Mouse (Mus musculus): ENCODE results near the gene Etnk2.
A peak's percentile ranks its signal among the peaks of the same experiment; 100 is the strongest.

Gene Etnk2

GRCm38 (mm10) chr1:133382552-133383155 lies 19.3 kb downstream of the Etnk2 start:
- DNase-seq (ENCODE audit: low spot score), result no peak

DNA sequence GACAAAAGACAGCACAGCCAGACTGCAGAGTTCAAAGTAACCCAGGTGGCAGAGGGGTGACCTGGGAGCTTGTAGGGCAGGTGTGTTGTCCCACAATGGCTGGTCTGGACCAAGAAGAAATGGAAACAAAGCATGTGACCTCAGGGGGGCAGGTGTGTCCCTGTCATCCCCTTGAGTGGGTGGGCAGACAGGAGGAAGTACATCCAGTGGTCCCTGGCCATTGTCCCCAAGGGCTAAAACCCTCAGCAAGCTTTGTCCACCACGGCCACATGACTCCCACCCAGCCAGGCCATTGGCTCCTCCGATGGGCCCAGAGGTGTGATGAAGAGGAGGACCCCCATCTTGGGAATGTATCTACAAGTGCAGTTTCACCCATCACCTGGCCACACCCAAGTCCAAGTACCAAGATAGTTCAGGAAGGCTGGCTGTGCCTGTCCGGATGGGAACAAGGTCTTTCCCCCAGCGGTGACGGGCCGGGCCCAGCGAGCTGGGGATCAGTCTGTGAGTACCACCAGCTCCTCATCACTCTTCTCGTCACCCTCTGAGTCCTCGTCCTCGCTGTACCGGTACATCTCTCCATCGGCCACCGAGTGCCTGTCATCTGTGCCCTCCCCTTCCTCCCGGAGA lies 19.9 kb downstream of the Etnk2 start:
- DNase-seq (ENCODE audit: low spot score), result no peak

- DNase-seq (ENCODE audit: low spot score), result peak; percentile 65
Measured at GRCm38 (mm10) chr1:133385506-133385905, 22.1 kb downstream of the Etnk2 start.

- no peak for DNase-seq (ENCODE audit: low spot score)
Measured at GRCm38 (mm10) chr1:133386209-133386608, 22.8 kb downstream of the Etnk2 start.

DNA sequence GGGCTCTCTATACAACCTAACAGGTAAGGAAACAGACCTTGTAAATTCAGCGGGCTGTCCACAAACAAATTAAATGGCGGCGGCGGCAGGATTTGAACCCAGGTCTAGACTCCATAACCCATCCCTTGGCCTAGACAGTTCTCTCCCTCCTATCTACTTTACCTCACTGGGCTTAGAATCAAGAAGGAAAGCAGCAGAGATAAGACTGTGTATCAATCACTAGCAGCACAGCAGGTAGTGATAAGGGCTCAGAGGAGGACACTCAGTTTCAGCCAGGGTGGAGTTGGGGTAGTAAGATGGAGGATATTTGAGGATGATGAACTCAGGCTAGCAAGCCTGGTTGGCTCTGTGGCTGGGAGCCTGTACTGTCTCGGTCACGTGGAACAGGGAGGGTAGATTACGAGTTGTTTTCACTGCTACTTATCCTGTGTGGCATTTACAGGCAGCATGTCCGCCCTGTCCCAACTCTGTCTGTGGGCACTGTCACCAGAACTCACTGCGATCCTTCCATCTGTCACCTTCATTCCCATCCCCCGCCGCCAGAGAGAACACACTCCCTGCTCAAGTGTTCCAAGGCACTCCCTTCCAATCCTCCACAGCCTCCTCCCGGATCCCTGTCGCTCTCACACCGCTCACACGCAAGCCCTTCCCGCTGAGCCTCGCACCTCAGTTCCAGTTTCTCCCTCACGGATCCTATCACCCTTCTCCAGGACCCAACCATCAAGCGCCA lies 24.3 kb downstream of the Etnk2 start:
- DNase-seq (ENCODE audit: low spot score), result no peak

DNA sequence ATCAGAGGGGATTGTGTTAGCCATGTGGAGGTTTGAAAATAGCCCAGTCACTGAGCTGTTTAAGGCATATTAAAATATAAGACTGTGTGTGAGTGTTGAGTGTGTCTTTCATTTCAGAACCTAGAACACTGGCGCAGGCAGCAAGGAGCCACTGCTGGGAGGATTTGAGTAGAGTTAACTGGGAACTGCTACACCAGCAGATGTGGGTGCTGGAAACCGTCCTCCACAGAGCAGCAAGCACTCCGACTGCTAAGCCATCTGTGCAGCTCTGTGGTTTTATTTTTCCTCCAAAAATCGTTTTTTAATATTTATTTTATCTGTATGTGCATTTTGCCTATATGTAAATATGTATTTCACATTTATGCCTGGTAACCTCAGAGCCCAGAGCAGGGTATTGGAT lies 31.3 kb downstream of the Etnk2 start:
- no peak for DNase-seq (ENCODE audit: low spot score)

GRCm38 (mm10) chr1:133396693-133397092 lies 33.3 kb downstream of the Etnk2 start:
- no peak for DNase-seq (ENCODE audit: low spot score)

- DNase-seq (ENCODE audit: low spot score), result no peak
Measured at GRCm38 (mm10) chr1:133397094-133397482, 33.7 kb downstream of the Etnk2 start.

DNA sequence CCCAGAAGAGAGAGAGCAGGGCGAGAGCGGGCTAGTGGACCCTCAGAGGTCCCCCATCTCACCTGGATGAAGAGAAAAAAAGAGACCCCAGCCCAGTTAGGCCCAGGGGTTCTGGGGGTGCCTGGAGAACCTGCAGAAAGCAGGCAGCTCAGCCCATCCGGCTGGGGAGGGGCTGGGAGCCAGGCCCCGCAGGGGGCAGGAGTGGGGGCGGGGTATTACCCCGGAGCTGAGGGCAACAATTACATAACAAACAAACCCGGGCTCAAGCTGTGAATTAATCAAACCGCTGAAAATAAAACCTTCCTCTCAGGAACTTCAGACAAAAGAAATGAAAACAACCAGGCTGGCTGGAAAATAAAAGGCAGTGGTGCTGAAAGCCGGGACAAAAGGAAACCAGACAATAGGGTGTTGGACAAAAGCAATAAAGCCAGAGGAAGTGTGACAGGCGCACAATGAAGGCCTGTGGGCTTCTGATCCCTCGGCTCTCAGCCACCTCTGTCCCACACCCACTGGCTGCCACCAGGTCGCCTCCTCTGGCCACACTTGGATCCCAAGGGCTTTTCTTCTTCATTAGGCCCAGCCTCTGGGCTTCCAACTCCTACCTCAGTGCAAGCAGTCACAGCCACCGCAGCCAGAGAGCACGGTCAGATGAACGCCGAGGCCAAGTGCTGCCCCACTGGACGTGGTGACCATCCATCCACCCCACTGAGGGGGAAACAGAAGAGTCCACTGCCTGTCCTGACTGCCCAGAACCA lies 34.3 kb downstream of the Etnk2 start:
- no peak for DNase-seq (ENCODE audit: low spot score)

DNA sequence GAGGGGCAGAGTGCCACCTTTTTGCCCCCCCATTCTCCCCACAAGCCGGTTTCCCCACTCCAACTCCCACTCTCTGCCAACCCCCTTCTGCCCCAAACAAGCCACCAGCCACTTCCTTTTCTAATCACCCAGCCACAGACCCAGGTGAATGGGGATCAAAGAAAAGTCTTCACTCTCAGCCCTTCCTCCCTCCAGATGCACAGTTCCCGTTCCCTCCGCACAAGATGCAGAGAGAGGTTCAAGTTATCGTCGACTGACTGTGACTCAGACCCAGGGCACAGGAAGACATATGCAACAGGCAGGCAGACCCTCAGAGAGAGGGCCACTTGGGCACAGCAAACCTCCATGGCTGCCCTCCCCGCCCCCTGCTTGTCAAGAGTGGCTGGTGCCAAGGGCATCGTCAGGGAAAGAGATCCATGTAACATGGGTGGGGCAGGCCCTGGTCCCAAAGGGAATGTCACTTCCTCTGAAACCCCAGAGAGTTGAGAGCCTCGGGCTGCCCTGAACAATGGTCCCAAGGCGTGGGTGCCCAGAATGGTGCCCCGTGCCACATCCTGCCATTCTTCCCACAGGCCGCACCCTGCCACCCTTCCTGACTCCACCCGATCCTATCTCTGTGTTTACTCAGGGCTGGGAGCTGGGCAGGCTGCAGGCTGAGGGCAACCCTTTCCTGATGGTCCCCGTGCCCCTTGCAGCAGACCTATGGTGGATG lies 36.8 kb downstream of the Etnk2 start:
- no peak for DNase-seq (ENCODE audit: low spot score)

GRCm38 (mm10) chr1:133404005-133404404 lies 40.6 kb downstream of the Etnk2 start:
- no peak for DNase-seq (ENCODE audit: low spot score)

DNA sequence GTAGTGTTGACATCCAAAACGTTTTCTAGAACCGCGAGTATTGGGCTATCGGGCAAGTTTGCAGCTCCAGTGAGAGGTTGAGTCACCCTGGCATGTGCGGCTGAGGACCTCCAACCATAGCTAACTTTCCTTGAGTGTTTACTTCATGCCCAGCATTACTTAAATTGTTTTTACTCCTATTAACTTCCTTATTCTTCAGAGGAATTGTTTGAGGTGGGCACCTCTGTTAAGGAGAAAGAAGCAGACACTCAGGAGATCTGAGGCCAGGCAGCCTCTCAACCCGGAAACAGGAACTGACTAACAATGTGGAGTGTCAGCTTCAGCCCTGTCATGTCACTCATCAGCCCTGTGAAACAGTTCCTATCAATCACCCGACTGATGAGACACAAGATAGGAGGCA lies 43.2 kb downstream of the Etnk2 start:
- no peak for DNase-seq (ENCODE audit: low spot score)

DNA sequence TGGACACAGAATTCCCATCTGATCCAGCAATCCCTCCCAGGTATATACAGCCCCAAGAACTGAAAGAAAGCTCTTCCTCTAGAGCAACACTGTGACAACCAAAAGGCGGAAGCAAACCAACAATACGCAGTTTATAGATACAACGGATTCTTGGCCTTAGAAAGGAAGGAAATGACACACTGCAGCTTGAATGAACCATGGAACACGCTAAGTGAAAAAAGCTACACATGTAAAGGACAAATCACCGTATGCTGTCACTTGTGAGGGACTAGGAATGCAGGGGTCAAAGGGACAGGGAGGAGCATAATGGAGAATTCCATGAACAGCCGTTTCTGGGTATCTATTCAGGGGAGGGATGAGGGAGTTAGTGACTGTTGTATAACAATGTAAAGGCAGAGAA lies 44.1 kb downstream of the Etnk2 start:
- DNase-seq (ENCODE audit: low spot score), result no peak

DNA sequence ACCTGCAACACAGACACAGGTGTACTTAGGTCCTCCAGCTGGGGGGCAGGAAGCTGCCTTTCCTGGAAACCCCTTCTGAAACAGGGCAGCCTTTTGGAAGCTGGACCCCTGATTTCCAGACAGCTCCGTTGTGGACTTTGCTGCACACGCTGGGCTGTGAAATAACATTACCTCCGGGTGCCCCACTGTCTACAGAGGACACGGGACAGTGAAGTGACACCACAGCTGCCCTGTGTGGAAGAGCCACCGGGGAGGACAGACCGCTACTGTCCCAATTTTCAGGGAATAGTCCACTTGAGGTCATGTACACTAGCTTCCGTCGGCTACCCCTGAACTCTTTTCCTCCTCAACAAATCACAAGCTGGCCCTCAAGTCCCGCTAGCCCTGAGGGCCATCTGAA lies 44.9 kb downstream of the Etnk2 start:
- DNase-seq (ENCODE audit: low spot score), result no peak

GRCm38 (mm10) chr1:133408880-133409516 lies 45.6 kb downstream of the Etnk2 start:
- DNase-seq (ENCODE audit: low spot score), result no peak

DNA sequence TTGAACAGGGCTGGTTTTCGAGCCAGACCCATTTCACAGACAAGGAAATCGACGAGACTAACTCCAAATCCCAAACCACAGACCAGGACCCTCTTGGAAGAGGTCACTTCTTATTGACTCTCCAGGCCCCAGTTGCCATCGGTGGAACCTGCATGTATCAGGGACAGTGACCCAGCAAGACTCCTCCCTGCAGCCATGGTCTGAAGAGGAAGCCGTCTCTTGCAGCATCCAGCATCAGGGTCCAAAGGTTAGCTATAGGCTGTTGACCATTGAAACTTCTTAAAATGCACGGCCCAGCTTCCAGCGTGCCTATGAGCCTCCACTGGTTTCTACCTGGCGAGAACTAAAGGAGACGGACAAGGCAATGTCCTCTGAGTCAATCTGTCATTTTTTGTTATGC lies 46.4 kb downstream of the Etnk2 start:
- no peak for DNase-seq (ENCODE audit: low spot score)

DNA sequence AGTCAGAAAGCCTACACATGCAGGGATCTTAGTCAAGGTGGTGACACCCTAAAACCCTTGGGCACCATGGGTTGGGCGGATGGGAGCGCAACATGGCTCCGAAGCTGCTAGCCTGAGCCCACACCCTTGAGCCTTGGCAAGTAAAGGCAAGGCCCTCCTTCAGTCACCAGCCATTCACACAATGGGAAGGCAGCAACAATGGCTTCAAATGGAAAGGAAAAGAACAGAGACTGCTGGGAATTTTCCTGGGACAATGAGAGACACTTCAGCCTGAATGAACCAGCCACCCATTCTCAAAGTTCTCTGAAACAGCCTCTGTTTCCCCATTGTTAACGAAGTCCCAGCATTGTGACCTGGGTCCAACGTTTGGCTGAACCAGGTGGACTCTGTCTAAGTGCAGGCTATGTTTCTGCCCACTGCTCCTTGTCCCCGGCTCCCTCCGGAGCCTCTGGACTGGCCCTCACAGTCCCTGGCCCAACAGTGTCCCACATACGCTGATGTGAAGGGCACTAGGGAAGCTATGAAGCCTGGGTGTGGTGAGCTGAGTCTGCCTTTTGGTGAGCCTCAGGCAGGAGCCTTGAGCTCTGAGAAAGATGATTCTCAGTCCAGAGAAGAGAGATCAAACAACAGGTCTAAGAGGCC lies 48.3 kb downstream of the Etnk2 start:
- DNase-seq (ENCODE audit: low spot score), result no peak

GRCm38 (mm10) chr1:133412941-133413340 lies 49.6 kb downstream of the Etnk2 start:
- DNase-seq (ENCODE audit: low spot score), result no peak

DNA sequence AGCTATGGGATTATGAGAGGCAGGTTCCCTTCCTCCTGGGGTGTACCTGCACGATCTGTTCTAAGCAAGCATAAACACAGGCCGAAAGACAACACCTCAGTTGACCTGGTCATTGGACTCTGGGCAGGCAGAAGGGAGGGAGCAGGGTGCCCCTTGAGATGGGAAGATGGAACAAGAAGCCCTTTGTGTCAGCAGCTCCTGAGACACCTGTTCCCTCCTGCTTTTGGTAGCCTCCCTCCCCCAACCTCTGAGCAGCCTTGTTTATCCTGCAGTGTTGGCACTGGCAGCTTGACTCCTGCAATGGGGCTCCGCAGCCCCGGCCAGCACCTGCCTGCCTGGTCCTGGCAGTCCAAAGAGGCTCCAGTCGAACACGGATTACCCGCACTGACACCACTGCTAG lies 51.7 kb downstream of the Etnk2 start:
- no peak for DNase-seq (ENCODE audit: low spot score)

- DNase-seq (ENCODE audit: low spot score), result no peak
Measured at GRCm38 (mm10) chr1:133415505-133415904, 52.1 kb downstream of the Etnk2 start.

DNA sequence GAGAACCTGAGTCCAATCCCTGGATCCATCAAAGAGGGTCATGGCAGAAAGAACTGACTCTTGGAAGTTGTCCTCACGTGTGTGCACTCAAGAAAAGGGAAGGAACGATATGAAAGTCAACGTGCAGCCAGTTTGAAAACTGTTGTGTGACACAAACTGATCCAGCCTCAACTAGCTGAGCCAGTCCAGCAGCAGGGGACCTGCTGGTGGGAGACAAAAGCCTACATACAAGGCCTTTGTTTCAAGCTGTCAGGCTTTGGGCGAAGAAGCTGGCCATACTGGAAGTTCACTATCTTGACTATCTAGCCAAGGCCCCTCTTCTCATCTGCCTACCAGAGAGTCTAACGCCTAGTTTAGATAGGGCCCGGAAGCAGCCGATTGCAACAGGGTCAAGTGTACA lies 53.1 kb downstream of the Etnk2 start:
- no peak for DNase-seq (ENCODE audit: low spot score)

All from MN1 (cell line).